Mouse (Mus musculus) lung, postnatal 10 days (tissue): ENCODE results near the gene Samhd1.

Source experiments
- DNase-seq: peaks from one replicate; pipeline ENCODE4 v3.0.0; 2021

Samhd1 gene

GRCm38 (mm10) chr2:157070365-157070764, 64.7 kb downstream of the Samhd1 start:
- DNase-seq: peak; percentile 93

DNA sequence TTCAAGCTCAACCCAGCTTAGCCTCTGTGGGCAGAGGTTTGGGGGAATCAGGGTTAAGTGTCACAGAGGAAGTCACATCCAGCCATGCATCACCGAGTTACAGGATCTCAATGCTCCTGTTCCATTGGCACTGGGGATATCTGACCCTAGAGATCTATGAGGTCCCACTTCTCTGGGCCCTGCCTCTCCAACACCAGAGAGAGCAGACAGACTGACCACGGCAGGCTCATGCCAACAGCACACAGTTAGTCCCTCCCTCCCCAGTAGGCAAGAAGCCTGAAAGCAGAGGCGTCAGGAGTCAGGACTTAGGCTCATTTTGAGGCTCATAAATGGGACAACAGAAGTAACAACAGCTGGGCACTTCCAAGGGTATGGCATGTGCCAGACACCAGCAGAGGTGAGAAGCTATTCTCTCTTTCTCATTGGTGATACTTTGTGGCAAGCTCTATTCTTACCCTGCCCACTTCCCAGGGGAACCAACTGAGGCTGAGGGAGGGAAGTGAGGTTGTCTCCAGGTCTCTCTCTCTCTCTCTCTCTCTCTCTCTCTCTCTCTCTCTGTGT, 65.2 kb downstream of the Samhd1 start:
- no peak for DNase-seq

DNA sequence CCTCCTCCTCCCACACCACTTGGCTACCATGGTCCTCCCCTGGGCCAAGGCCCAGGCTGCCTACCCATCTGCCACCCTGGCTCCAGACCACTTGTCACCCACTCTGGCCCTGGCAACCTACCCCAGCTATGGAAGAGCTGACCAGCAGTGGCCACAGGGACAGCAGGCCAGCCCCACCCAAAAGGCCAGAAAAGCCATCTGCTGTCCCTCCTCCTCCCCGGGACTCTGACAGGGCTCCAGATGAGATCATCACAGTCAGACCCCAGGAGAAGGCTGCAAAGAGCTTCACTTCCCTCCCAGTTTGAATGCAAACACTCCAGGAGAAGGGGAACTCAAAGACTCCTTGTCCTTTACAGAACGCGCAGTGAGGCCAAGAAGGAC, 65.7 kb downstream of the Samhd1 start:
- peak; percentile 69 for DNase-seq

DNA sequence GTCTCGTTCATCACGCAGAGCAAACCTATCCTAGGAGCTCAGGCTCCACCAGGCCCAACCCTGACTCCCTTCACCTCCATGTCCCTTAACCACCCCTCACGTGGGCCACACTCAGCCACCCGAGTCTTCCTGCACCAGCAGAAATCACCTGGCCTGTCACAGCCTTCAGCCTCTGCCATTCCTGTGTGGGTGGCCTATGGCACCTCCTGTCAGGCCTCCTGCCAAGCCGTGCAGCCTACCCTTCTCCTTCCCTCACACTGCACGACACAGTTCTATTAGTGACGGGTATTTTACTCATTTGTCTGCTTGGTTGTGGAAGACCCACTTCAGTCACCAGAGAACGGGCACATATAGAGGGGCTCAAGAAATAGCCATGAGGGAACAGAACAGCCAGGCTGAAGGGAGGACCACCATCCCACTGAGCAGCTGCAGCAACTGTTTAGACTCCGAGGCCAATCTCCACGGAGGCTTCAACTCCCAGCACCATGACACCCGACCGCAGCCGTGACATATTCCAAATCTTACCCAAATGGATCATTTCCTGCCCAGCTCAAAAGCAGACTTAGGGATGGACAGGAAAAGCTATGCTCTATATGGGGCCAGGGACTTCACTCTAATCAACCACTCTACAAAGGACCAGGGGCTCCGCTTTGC, 66.2 kb downstream of the Samhd1 start:
- peak; percentile 55 for DNase-seq

GRCm38 (mm10) chr2:157066731-157067430, 68.2 kb downstream of the Samhd1 start:
- no peak for DNase-seq

- DNase-seq: peak; percentile 50
Observed at GRCm38 (mm10) chr2:157065879-157066226, 69.2 kb downstream of the Samhd1 start.

DNA sequence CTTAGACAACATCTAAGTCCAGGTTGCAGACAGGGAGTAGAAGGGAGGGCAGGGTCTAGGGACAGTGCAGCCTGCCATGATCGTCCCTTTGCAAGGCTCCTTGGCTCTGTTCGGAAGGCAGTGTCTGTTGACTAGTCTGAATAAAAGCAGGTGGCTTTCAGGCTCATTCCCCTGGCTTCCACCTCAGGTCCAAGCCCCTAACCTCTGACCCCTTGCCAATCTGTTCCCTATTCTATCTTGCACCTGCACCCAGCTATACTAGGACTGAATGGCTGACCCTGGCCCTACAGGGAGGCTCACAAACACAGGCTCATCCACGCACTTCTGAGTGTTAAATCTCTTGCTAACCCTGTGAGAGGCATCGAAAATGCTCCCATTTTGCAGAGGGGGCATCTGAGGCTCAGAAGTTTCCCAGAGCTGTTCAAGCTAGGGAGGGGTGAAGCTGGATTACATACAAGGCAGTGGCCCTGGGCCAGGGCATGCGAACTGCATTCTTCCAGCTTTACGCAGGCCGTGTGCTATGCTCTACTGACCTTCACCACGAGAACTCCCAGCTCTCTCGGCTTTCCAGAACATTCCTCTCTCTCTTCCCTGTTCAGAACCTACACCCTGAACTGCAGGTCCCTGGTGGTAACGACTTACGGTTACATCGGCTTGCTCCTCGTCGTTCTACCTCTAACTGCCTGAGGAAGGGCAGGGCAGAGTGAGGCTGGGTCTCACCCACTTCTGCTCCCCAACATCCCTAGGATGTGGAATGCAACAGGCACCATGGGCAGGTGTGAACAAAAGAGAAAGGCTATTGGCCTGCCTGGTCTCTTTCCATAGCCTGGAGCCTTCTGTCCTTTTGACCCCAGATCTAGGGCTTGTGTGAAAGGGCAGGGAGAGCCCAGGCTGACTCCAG, 69.8 kb downstream of the Samhd1 start:
- peak; percentile 73 for DNase-seq

- DNase-seq: peak; percentile 71
Observed at GRCm38 (mm10) chr2:157064136-157064535, 70.9 kb downstream of the Samhd1 start.

DNA sequence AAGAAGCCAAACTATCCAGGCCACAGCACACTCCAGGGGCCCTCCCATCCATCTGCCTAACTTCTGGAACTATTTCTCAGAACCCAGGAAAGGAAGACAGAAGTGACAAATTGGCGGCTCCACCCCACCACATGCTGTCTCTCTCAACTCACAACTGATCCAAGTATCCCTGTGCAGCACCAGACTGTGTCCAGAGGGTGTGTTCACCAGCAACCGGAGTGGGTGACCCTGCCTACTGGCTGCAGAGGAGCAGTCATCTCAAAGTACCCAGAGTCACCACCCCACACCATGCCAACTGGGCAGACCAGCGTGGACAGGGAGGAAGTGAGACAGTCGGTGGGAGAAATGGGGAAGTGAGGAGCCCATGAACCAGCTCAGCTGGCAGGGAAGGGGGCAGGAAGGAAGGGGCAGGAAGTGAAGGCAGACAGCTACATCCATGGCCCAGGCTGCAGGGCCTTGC, 71.8 kb downstream of the Samhd1 start:
- peak; percentile 68 for DNase-seq

DNA sequence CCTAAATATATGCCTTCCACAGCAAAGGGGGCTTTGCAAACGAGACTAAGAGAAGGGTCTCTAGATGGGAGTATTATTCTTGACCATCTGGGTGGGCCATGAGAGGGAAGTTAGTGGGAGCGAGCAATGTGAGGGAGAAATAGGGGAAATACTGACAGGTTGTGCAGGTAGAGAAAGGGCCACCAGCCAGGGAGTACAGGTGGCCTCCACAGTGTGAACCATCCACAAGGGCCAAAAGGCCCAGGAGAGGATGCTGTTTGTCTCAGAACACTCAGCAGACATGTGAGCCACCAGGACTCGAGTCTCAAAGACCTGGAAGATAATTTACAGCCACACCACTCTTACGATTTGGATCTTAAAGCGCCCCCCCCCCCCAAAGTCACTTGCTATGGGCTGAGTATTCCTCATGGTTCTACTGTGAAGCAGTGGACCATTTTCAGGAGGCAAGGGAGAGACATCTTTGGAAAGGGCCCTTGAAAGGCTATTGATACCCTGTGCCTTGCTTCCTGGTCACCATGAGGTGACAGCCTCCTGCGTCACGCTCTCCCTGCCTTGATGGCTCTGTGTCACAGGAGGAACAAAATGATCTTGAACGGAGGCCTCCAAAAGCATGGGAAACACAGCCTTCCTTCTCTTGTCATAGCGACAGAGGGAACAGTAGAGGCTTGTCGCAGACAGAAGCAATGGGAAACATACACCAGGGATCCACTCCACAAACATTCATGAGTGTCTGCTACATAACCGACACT, 74.3 kb downstream of the Samhd1 start:
- no peak for DNase-seq

GRCm38 (mm10) chr2:157060037-157060436, 75.0 kb downstream of the Samhd1 start:
- DNase-seq: no peak

GRCm38 (mm10) chr2:157059166-157059565, 75.9 kb downstream of the Samhd1 start:
- DNase-seq: no peak

GRCm38 (mm10) chr2:157058342-157058998, 76.6 kb downstream of the Samhd1 start:
- DNase-seq: peak; percentile 87

DNA sequence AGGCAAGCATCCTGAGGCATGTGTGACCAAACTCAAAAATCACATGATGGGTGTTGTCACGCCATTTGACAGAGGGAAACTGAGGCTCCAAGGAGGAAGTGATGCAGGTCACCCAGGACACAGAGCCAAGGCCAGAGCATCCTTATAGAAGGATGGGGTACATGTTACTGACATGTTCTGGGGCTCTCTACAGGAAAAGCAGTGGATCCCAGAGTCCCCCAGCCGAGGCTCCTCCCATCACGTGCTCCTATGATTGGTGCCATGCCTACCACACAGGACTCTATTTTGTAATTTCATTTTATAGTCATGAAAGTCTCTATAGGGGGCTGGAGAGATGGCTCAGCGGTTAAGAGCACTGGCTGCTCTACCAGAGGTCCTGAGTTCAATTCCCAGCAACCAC, 77.3 kb downstream of the Samhd1 start:
- no peak for DNase-seq

DNA sequence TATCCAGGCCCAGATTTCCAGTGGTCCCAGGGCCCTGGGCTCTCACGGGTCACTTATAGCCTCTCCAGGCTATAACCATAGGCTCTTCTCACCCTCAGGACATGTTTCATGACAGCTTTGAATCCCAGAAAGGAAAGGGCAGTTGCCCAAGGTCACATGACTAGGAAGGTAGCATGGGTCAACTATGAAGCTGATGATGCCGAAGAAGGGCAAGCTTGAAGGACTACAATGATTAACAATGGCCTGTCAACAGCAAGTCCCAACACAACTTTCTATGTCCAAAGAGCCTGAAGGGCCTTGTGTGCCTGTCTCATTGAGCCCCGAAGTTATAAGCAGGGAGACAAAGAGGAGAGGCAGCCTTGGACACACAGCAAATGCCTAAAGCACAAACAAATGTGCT, 77.9 kb downstream of the Samhd1 start:
- DNase-seq: no peak

DNA sequence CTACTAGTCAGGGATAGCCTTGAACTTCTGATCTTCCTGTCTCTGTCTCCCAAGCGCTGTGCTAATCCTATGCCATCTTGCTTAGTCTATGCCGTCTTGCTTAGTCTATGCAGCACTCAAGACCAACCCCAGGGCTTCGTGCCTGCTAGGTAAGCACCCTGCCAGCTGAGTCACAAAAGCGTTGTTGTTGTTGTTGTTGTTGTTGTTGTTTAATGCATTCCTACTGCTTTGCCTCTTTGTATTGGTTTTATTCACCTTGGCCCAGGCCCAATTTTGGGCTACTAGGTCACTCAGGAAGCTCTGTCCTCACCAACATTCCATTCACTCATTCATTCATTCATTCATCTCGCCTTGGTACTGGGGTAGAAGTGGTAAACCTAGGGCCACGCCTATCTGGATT, 79.3 kb downstream of the Samhd1 start:
- DNase-seq: no peak

DNA sequence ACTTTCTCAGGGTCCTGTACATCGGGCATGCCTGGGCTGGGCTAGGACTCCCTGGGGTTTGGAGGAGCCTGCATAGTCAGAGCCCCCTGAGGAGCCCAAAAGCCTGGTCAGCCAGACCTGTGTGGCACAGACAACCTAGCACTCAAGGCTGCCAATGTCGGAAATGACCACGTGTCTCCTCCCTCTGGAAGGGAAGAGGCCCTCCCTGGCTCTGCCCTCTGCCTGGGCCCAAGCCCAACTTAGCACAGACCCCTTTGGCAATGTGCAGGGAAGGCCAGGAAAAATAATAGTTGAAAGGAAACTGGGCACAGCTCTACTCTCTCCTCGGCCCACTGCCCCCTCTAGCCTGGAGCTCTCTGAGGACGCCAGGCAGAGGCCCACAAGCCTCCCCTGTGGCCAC, 80.2 kb downstream of the Samhd1 start:
- peak; percentile 74 for DNase-seq

- peak; percentile 87 for DNase-seq
Observed at GRCm38 (mm10) chr2:157054297-157054696, 80.8 kb downstream of the Samhd1 start.

- DNase-seq: no peak
Observed at GRCm38 (mm10) chr2:157053787-157054186, 81.3 kb downstream of the Samhd1 start.

GRCm38 (mm10) chr2:157053124-157053523, 81.9 kb downstream of the Samhd1 start:
- DNase-seq: no peak

GRCm38 (mm10) chr2:157052448-157052847, 82.6 kb downstream of the Samhd1 start:
- no peak for DNase-seq

- DNase-seq: peak; percentile 52
Observed at GRCm38 (mm10) chr2:157049831-157050243, 85.2 kb downstream of the Samhd1 start.
